1 mouse cellular context compared by ENCODE assay signal in the genomic region with DNA sequence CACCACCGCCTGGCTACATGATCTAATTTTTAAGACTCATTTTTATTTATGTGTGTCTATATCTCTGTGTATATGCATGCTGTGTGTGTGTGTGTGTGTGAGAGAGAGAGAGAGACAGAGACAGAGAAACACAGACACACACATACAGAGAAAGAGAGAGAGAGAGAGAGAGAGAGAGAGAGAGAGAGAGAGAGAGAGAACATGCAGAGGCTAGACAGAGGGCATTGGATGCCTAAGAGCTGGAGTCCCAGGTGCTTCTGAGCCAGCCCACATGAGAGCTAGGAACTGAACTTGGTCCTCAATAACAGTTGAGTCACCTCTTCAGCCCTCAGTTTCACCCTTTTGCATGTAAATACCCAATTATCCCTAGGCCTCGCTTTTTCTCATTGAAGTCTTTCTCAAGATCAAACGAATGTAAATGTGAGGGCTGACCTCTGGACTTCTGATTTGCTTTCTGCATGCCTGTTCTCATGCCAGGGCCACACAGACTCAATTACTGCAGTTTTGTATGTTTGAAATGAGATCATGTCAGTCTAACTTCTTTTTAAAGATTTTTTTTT.
TF ChIP-seq lines count a peak whose summit lies in the region.

No protein-coding gene starts in this region.

TF ChIP-seq in CH12.LX, 34 proteins besides CTCF, POLR2A, EP300 and RAD21 (continued from another document):
- TF ChIP-seq JUND (conservative IDR thresholded peaks at IDR 0.05; ENCODE audit: low read depth, low read length): peak; percentile 76
- no peak for TF ChIP-seq ELF1 (IDR thresholded peaks at IDR 0.05; ENCODE audit: low read depth, low read length)
- TF ChIP-seq TBP (conservative IDR thresholded peaks at IDR 0.05; ENCODE audit: low read depth, low read length): no peak
- no peak for TF ChIP-seq MXI1 (IDR thresholded peaks at IDR 0.05; ENCODE audit: low read depth, low read length)
- TF ChIP-seq ZKSCAN1 (IDR thresholded peaks at IDR 0.05; ENCODE audit: borderline replicate concordance, low read depth, low read length): no peak
- no peak for TF ChIP-seq USF1 (IDR thresholded peaks at IDR 0.05; ENCODE audit: low read depth, low read length)
- TF ChIP-seq NELFE (IDR thresholded peaks at IDR 0.05; ENCODE audit: low read depth, low read length): no peak
- no peak for TF ChIP-seq POLR2AphosphoS2 (IDR thresholded peaks at IDR 0.05; ENCODE audit: low read depth, low read length)
- TF ChIP-seq ETS1 (conservative IDR thresholded peaks at IDR 0.05; ENCODE audit: low read depth, low read length): peak; percentile 73
- TF ChIP-seq GABPA (IDR thresholded peaks at IDR 0.05; ENCODE audit: insufficient replicate concordance, low read depth, low read length): no peak
- TF ChIP-seq MAX (IDR thresholded peaks at IDR 0.05; ENCODE audit: low read length): no peak
- no peak for TF ChIP-seq E2F4 (IDR thresholded peaks at IDR 0.05; ENCODE audit: insufficient replicate concordance, low read depth, low read length)
- no peak for TF ChIP-seq KAT2A (IDR thresholded peaks at IDR 0.05; ENCODE audit: insufficient replicate concordance, low read length)
- peak; percentile 52; the same call in 1 of the 2 replicates for TF ChIP-seq SIN3A (IDR thresholded peaks at IDR 0.05; ENCODE audit: low read length)
- no peak for TF ChIP-seq ZMIZ1 (IDR thresholded peaks at IDR 0.05; ENCODE audit: low read depth, low read length)
- no peak for TF ChIP-seq NRF1 (IDR thresholded peaks at IDR 0.05; ENCODE audit: low read depth, low read length)
- no peak for TF ChIP-seq PAX5 (IDR thresholded peaks at IDR 0.05; ENCODE audit: low read length)
- no peak for TF ChIP-seq CHD2 (IDR thresholded peaks at IDR 0.05; ENCODE audit: low read length)
- peak; percentile 78 for TF ChIP-seq BHLHE40 (IDR thresholded peaks at IDR 0.05; ENCODE audit: low read depth, low read length)
- TF ChIP-seq RCOR1 (conservative IDR thresholded peaks at IDR 0.05; ENCODE audit: low read depth, low read length): 0 out of 2 replicates have a peak, but pooled peaks have one; percentile 37
- TF ChIP-seq ZC3H11A (IDR thresholded peaks at IDR 0.05; ENCODE audit: low read depth, low read length): no peak
- TF ChIP-seq MYC (IDR thresholded peaks at IDR 0.05; ENCODE audit: low read depth, low read length): no peak
- TF ChIP-seq USF2 (conservative IDR thresholded peaks at IDR 0.05; ENCODE audit: low read depth, low read length): no peak
